Mouse (Mus musculus): ENCODE results near the gene Ucn2. TPM values are rescaled to one million over a fixed set of nuclear protein-coding genes. Genes with fewer than 3 reads are reported as not detected.
A peak's percentile ranks its signal among the peaks of the same experiment; 100 is the strongest.

Gene Ucn2
- polyA plus RNA-seq (2014; fragmentation: Nextera tagmentation; extraction: Ambion mirVana), result 0.24 TPM in 1 of 2 replicates, not detected in the other

- ATAC-seq (ENCODE audit: low FRiP score, low TSS enrichment), result no peak
- Histone ChIP-seq H3K9ac (ENCODE audit: low read depth, low read length) (no peak within 1 kb of the TSS), H3K9me3 (ENCODE audit: control insufficient read depth, low read length) (no peaks in the 10 kb centered on the region), H3K4me2 (replicated peaks; ENCODE audit: low read depth, low read length) (no peak within 1 kb of the TSS), H3K36me3 (ENCODE audit: control insufficient read depth, insufficient read depth, low read length) (no peaks in the 10 kb centered on the region), H3K4me1 (ENCODE audit: control insufficient read depth, insufficient read depth, low read length) (peaks cover 13% of the 10 kb centered on the region; the same call in 1 of the 2 replicates), H3K27me3 (ENCODE audit: control insufficient read depth, insufficient read depth, low read length) (no peaks in the 10 kb centered on the region), H3K27ac (ENCODE audit: low read depth, low read length) (no peak within 1 kb of the TSS), H3K4me3 (ENCODE audit: low read length) (no peak within 1 kb of the TSS)
- 92% methylated on average over 4 of the region's 4 CpGs for WGBS
Measured at GRCm38 (mm10) chr9:108985710-108986109, at the start of gene Ucn2. TSS of gene Ucn2 (plus strand) at chr9:108986010.

GRCm38 (mm10) chr9:108936418-108937364 is 49.1 kb upstream of the Ucn2 start, which contains the start of gene Uqcrc1:
TSS of gene Uqcrc1 (plus strand) at chr9:108936633.
- no peaks in the 10 kb centered on the region for H3K27me3 ChIP-seq (ENCODE audit: control insufficient read depth, insufficient read depth, low read length)
- H3K4me1 ChIP-seq (ENCODE audit: control insufficient read depth, insufficient read depth, low read length), result peaks cover 4% of the 10 kb centered on the region
- peak within 1 kb of the TSS; percentile 80 for H3K9ac ChIP-seq (ENCODE audit: low read depth, low read length)
- 1% methylated on average over 58 of the region's 58 CpGs for WGBS
- H3K36me3 ChIP-seq (ENCODE audit: control insufficient read depth, insufficient read depth, low read length), result peaks cover 30% of the 10 kb centered on the region
- peak within 1 kb of the TSS; percentile 94 for H3K4me3 ChIP-seq (ENCODE audit: low read length)
- H3K9me3 ChIP-seq (ENCODE audit: control insufficient read depth, low read length), result no peaks in the 10 kb centered on the region
- peak; percentile 93 for ATAC-seq (ENCODE audit: low FRiP score, low TSS enrichment)
- H3K4me2 ChIP-seq (replicated peaks; ENCODE audit: low read depth, low read length), result peak within 1 kb of the TSS; percentile 72
- no peak within 1 kb of the TSS for H3K27ac ChIP-seq (ENCODE audit: low read depth, low read length)

- 87% methylated on average over 9 of the region's 9 CpGs for WGBS
- Histone ChIP-seq H3K4me2 (replicated peaks; ENCODE audit: low read depth, low read length) (no peak overlapping the region), H3K4me1 (ENCODE audit: control insufficient read depth, insufficient read depth, low read length) (peaks cover 3% of the 10 kb centered on the region; the same call in 1 of the 2 replicates), H3K36me3 (ENCODE audit: control insufficient read depth, insufficient read depth, low read length) (peaks cover 80% of the 10 kb centered on the region), H3K9ac (ENCODE audit: low read depth, low read length) (no peak overlapping the region), H3K27me3 (ENCODE audit: control insufficient read depth, insufficient read depth, low read length) (no peaks in the 10 kb centered on the region), H3K4me3 (ENCODE audit: low read length) (no peak overlapping the region), H3K27ac (ENCODE audit: low read depth, low read length) (no peak overlapping the region), H3K9me3 (ENCODE audit: control insufficient read depth, low read length) (no peaks in the 10 kb centered on the region)
- no peak for ATAC-seq (ENCODE audit: low FRiP score, low TSS enrichment)
Measured at GRCm38 (mm10) chr9:108945111-108945510, 40.7 kb upstream of the Ucn2 start.

- no peak for ATAC-seq (ENCODE audit: low FRiP score, low TSS enrichment)
- no peaks in the 10 kb centered on the region for H3K9me3 ChIP-seq (ENCODE audit: control insufficient read depth, low read length)
- H3K36me3 ChIP-seq (ENCODE audit: control insufficient read depth, insufficient read depth, low read length), result peaks cover 81% of the 10 kb centered on the region
- H3K9ac ChIP-seq (ENCODE audit: low read depth, low read length), result no peak overlapping the region
- no peak overlapping the region for H3K4me2 ChIP-seq (replicated peaks; ENCODE audit: low read depth, low read length)
- 89% methylated on average over 5 of the region's 5 CpGs for WGBS
- peaks cover 3% of the 10 kb centered on the region; the same call in 1 of the 2 replicates for H3K4me1 ChIP-seq (ENCODE audit: control insufficient read depth, insufficient read depth, low read length)
- H3K4me3 ChIP-seq (ENCODE audit: low read length), result no peak overlapping the region
- H3K27me3 ChIP-seq (ENCODE audit: control insufficient read depth, insufficient read depth, low read length), result no peaks in the 10 kb centered on the region
- H3K27ac ChIP-seq (ENCODE audit: low read depth, low read length), result no peak overlapping the region
Measured at GRCm38 (mm10) chr9:108945608-108946007, 40.2 kb upstream of the Ucn2 start.

GRCm38 (mm10) chr9:108949231-108949966 is 36.4 kb upstream of the Ucn2 start:
- Histone ChIP-seq H3K4me3 (ENCODE audit: low read length) (no peak overlapping the region), H3K9me3 (ENCODE audit: control insufficient read depth, low read length) (no peaks in the 10 kb centered on the region), H3K27ac (ENCODE audit: low read depth, low read length) (peak overlapping the region; percentile 77; the same call in 1 of the 2 replicates), H3K4me2 (replicated peaks; ENCODE audit: low read depth, low read length) (no peak overlapping the region), H3K36me3 (ENCODE audit: control insufficient read depth, insufficient read depth, low read length) (peaks cover 58% of the 10 kb centered on the region), H3K9ac (ENCODE audit: low read depth, low read length) (no peak overlapping the region), H3K4me1 (ENCODE audit: control insufficient read depth, insufficient read depth, low read length) (peaks cover 8% of the 10 kb centered on the region; the same call in 1 of the 2 replicates), H3K27me3 (ENCODE audit: control insufficient read depth, insufficient read depth, low read length) (peaks cover 8% of the 10 kb centered on the region; the same call in 1 of the 2 replicates)
- 69% methylated on average over 13 of the region's 13 CpGs for WGBS
- ATAC-seq (ENCODE audit: low FRiP score, low TSS enrichment), result peak; percentile 47; the same call in 1 of the 2 replicates

- peak overlapping the region; percentile 66; the same call in 1 of the 2 replicates for H3K27ac ChIP-seq (ENCODE audit: low read depth, low read length)
- no peak overlapping the region for H3K9ac ChIP-seq (ENCODE audit: low read depth, low read length)
- no peak overlapping the region for H3K4me2 ChIP-seq (replicated peaks; ENCODE audit: low read depth, low read length)
- H3K9me3 ChIP-seq (ENCODE audit: control insufficient read depth, low read length), result no peaks in the 10 kb centered on the region
- no peak overlapping the region for H3K4me3 ChIP-seq (ENCODE audit: low read length)
- peaks cover 8% of the 10 kb centered on the region; the same call in 1 of the 2 replicates for H3K27me3 ChIP-seq (ENCODE audit: control insufficient read depth, insufficient read depth, low read length)
- ATAC-seq (ENCODE audit: low FRiP score, low TSS enrichment), result no peak
- peaks cover 8% of the 10 kb centered on the region; the same call in 1 of the 2 replicates for H3K4me1 ChIP-seq (ENCODE audit: control insufficient read depth, insufficient read depth, low read length)
- 86% methylated on average over 9 of the region's 9 CpGs for WGBS
- peaks cover 50% of the 10 kb centered on the region for H3K36me3 ChIP-seq (ENCODE audit: control insufficient read depth, insufficient read depth, low read length)
Measured at GRCm38 (mm10) chr9:108949967-108950728, 35.7 kb upstream of the Ucn2 start.

- Histone ChIP-seq H3K4me2 (replicated peaks; ENCODE audit: low read depth, low read length) (peak within 1 kb of the TSS; percentile 45), H3K9ac (ENCODE audit: low read depth, low read length) (peak within 1 kb of the TSS; percentile 42; the same call in 1 of the 2 replicates), H3K4me3 (ENCODE audit: low read length) (peak within 1 kb of the TSS; percentile 20), H3K27ac (ENCODE audit: low read depth, low read length) (no peak within 1 kb of the TSS), H3K36me3 (ENCODE audit: control insufficient read depth, insufficient read depth, low read length) (peaks cover 24% of the 10 kb centered on the region), H3K27me3 (ENCODE audit: control insufficient read depth, insufficient read depth, low read length) (peaks cover 8% of the 10 kb centered on the region; the same call in 1 of the 2 replicates), H3K4me1 (ENCODE audit: control insufficient read depth, insufficient read depth, low read length) (peaks cover 8% of the 10 kb centered on the region; the same call in 1 of the 2 replicates), H3K9me3 (ENCODE audit: control insufficient read depth, low read length) (no peaks in the 10 kb centered on the region)
- no peak for ATAC-seq (ENCODE audit: low FRiP score, low TSS enrichment)
- 12% methylated on average over 15 of the region's 15 CpGs for WGBS
Measured at GRCm38 (mm10) chr9:108953081-108953636, 32.7 kb upstream of the Ucn2 start, which contains the start of gene Col7a1. TSS of gene Col7a1 (plus strand) at chr9:108953586.

- Histone ChIP-seq H3K4me3 (ENCODE audit: low read length) (no peak overlapping the region), H3K36me3 (ENCODE audit: control insufficient read depth, insufficient read depth, low read length) (peaks cover 3% of the 10 kb centered on the region), H3K27ac (ENCODE audit: low read depth, low read length) (no peak overlapping the region), H3K4me2 (replicated peaks; ENCODE audit: low read depth, low read length) (no peak overlapping the region), H3K27me3 (ENCODE audit: control insufficient read depth, insufficient read depth, low read length) (peaks cover 8% of the 10 kb centered on the region; the same call in 1 of the 2 replicates), H3K9ac (ENCODE audit: low read depth, low read length) (no peak overlapping the region), H3K4me1 (ENCODE audit: control insufficient read depth, insufficient read depth, low read length) (0 out of 2 replicates have a peak, but pooled peaks cover 5% of the 10 kb centered on the region), H3K9me3 (ENCODE audit: control insufficient read depth, low read length) (no peaks in the 10 kb centered on the region)
- 80% methylated on average over 11 of the region's 11 CpGs for WGBS
- no peak for ATAC-seq (ENCODE audit: low FRiP score, low TSS enrichment)
Measured at GRCm38 (mm10) chr9:108955241-108955640, 30.6 kb upstream of the Ucn2 start.

All from kidney, embryonic 14.5 days (tissue).